Mouse (Mus musculus) common myeloid progenitor, adult 5-6 weeks (primary cell): ENCODE measurements at regions not wholly inside any gene's neighbourhood (a gene's known extent, or its start where the extent isn't known, plus 50 kb on each side); places are given as distances from the start of the nearest gene placed in this dataset.
"Not testable (repeated sequence)": the region's sequence is repeated elsewhere in the genome, so short reads cannot be mapped to it uniquely, and the experiment has no call there.

Source experiments
- ATAC-seq: replicated peaks from 2 replicates; pipeline ENCODE4 v1.8.0; 2016; ENCODE audit warnings: low read depth, mild to moderate bottlenecking, moderate TSS enrichment, inconsistent platforms; ENCODE audit not compliant: poor library complexity, severe bottlenecking

DNA sequence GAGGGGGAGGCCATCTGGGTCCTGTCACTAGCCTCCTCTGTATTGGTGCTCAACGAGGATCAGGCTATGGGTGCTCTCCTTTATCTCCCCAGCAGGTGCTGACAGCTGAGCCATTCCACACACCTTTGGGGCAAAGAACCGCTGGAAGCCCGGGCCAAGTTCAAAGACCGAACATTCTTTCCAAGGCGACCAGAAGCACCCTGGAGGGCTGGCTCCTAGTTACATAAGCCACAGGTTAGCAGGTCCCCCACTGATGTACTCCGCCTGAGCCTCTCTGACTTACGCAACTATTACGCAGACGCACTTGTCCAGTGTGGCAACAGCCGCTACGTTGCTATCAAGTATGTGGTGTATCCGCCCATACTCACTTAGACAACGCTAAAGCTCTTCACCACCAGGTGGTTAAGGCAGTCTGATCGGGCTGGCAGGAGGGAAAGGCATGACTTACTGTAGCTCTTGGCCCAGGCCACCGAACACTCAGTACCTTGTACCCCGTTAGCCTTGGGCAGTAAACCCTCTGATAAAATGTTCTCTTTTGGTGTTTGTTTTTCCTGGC lies 69.2 kb downstream of the Gm33543 start:
- ATAC-seq, result peak; percentile 66

DNA sequence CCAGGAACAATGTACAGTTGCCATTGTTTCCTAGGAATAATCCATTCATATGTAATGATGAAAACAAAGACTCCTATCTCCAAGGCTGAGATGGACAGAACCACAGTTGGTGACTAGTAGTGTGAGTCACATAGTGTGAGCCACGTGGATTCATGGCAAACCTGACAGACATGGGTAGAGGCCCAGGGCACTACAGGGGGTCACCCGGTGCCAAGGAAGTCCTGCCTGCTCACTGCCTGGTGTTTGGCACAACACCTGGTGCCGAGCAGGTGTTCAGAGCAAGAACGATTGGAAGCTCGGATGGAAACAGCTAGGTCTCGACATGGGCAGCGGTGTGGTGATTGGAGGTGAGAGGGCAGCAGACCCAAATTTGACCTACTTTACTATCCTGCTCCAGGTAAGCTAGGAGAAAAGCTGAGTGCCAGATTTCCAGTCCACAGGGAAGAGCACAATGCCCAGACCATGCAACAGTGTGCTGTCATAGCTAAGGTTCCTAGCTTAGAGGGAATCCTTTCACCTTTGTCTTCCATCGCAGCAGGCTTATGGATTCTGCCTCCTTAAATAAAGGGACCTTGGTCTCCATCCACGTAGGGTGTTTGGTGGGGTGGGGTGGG lies 69.8 kb downstream of the Gm33543 start:
- no peak for ATAC-seq

DNA sequence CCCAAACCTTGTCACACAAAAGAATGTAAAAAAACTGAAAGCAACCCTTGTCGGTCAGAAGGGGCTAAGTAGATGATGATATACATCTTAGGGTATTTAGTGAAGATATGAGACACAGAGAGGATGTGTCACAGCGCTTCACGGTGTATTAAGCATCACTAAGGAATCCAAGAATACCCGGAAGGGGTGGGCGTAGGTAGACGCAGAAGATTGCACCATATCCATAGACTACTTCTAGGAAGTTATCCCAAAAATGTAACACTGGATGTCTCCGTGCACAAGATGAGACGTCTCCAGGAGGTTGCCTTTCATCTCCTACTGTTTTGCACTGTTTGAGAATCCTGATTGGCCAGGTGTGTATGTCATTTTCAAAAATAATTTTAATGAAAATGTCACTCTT lies 73.8 kb downstream of the Gm33543 start:
- no peak for ATAC-seq

DNA sequence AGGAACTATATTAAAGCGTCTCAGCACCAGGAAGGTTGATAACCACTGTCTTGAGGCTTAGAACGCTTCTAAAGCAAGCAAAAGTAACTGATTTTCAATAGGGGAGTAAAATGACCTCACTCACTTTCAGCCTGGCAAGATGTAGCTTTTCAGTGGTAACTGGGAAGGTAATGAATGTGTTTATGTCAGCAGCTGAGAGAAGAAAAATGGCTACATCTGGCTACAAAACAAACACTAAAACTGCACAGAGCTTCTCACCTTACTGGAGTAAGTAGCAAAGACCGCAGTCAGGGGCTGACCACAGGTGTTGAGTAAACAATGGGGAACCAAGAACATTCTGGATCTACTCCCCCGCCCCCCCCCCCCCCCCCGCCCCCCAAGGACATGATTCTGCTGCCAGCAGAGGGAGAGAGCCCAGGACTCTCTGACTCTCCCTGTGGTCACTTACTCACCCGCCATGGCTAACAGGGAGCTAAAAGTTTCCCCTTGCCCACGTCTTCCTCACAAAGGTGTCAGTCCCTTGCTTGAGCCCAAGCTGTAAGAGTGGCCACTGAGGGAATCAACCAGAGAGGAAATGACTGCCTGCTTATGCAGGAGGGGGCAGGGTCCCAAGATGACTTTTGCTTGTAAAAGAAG lies 75.1 kb downstream of the Gm33543 start:
- peak; percentile 29; the same call in 1 of the 2 replicates for ATAC-seq

DNA sequence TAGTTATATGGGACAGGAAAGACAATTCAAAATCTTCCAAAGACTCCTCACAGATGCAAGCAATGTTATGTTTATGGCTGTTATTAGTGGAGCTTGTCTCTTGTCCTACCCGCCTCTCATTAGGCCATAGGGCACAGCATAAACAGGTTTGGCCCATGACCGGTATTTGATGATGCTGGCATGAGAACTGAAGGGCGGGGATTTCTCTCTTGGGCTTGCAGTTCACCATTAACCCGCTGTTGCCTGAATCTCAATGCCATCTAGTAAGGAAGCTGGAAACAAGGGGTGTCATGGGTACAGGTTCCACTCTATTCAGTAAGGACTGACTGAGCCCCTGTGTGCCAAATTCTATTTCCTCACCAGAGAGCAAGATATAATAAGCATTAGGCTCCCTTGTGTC lies 78.6 kb downstream of the Gm33543 start:
- ATAC-seq, result no peak

DNA sequence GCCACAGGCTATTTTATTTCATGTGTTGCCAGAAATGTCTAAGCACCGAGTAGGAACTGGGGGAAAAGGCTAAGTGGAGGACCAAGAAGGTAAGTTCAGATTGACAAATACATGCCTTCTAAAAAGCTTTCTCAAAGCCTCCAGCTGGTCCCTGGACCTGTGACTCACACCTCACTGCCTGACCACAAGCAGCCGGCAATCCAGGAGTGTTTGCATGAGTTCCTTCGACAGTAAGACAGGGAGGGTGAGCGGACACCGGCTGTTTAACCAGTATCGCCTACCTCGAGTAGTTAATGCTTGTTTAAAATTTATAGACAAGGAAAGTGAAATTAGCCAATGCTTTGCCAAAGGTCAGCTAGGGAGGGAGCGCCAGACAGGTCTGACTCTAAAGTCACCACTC lies 80.1 kb downstream of the Gm33543 start:
- ATAC-seq, result no peak

DNA sequence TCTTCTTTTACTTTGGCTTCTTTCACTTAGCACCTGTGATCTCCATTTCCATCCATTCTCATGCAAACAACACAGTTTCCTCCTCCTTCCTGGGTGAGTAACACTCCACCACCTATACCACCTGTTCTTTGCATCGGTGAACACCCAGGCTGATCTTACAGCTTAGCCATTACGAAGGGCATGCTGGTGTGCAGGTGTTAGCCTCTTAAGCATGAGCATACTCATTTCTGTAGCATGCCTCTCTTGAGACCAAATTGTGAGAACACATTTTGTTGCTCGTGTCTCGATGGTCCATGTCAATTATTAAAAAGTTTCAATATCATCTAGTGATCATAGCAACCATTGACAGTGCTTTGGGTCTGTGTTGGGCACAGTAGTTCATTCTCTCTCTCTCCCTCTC lies 80.8 kb downstream of the Gm33543 start:
- no peak for ATAC-seq

DNA sequence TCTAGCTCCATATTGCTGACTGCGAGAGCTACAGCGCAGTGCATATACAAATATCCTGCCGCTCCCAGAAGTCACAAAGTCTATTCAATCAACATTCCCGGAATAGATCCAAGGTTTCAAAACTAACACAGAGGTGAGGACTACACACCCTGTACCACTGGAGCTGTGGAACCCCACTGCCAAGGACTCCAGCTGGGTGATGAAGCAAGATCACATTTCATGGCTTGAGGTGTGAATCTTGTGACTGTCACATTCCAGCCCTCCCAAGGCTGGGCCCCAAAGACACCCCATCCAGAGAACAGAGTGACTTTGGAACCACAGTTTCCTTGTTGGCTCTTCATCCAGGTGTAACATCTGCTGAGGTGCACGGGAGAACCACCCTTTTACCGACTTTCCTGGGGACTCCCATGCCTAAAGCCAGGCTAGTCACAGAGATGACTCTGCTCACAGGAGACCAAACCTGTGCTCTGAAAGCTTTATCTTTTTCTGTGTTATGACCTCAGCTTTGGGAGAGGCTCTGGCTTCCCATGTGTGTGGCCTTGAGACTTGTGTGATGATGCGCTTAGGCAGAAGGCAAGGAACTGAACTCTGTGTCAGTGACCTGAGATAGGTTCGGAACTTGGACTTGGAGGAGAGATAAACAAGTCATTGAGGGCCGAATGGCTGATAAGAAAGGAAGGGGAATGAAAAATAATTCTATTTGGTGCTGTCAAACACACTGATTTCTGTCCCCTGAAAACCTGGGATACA lies 82.4 kb downstream of the Gm33543 start:
- no peak for ATAC-seq

DNA sequence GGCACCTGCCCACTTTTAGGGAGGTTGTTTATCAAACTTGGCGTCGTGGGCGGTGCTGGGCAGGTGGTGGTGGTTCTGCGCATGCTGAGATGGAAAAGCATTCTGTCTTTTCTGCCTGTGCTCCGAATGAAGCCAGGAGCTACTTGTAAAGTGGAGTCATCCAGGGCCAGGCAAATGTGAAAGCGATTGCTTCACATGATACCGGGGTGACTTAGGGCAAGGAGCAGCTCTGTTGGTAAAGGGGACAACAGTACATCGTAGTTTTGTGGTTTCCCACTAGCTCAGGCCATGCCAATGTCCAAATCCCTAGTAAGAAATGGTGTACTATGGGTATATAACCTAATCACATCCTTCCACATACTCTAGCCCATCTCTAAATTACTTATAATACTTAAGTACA lies 84.5 kb downstream of the Gm33543 start:
- ATAC-seq, result no peak

DNA sequence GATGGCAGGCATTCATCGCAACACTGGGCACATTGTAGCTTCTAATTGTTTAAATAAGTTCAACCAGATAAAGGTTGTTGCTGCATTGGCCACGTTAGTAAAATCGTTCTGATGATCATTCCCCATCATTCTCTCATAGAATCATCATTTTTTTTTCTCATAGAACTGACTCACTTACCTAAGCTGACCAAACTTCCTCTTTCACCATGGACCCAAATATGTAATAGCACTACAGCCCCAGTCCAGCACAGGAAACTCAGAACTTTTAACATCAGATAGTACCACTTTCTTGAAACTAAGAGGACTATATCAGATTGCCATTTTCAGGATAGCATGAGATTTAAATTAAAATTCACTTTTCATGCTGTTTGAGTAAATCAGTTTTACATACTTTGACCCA lies 82.2 kb upstream of the Anapc15-ps start:
- ATAC-seq, result no peak; the same call in 1 of the 2 replicates

DNA sequence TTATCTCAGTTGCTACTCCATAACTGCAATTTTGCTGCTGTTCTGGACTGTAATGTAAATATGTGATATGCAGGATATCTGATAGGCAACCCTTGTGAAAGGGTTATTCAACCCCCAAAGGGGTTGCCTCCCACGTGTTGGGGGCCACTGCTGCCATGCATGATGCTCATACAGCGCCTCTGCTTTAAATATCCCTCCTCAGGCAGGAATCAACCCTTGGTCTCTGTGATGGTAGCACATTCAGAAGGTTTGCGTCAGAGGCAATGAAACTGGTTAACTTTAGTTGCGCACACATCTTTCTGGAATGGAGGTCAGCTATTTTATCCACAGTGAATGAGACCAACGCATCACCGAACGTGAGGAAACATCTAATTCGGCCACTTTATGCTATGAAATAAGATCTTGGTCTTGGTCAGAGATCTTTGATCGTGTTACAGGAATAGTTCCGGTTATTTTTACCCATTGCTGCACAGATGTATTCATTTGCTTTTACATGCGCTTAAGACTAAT lies 80.2 kb upstream of the Anapc15-ps start:
- ATAC-seq, result no peak

DNA sequence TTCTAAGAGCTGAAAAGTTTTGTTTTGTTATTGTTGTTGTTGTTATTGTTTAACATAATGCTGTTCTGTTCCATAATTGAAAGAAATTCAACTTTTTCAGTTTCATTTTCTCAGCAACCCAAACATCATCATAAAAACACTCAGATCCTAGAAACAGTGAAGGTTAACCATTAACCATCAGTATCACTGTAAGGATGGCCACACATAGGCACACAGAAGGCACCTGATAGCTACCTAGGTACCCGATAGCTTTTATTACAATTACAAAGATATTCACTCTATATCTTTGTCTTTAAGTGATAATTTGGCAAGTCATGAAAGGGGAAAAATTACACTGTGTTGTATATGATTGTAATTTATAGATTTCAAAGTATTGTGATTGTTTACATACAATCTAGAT lies 75.1 kb upstream of the Anapc15-ps start:
- ATAC-seq, result no peak

DNA sequence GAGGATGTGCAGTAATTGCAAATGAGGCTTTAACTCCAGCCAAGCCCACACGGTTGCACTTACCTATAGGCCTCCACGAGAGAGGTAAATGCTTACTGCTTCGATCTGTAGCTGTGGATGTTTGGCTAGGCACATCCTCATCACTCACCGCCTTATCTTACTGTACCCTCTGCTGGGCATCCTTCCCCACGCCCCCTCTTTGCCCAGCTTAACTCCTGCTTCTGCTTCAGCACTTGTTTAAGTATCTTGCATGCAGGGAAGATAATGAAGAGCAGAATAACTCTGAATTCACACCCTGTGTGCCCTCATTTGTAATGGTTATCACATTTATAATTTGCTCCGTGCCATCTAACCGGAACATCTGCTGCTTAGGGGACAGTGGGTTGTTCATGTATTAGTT lies 74.7 kb upstream of the Anapc15-ps start:
- ATAC-seq, result peak; percentile 63; the same call in 1 of the 2 replicates

DNA sequence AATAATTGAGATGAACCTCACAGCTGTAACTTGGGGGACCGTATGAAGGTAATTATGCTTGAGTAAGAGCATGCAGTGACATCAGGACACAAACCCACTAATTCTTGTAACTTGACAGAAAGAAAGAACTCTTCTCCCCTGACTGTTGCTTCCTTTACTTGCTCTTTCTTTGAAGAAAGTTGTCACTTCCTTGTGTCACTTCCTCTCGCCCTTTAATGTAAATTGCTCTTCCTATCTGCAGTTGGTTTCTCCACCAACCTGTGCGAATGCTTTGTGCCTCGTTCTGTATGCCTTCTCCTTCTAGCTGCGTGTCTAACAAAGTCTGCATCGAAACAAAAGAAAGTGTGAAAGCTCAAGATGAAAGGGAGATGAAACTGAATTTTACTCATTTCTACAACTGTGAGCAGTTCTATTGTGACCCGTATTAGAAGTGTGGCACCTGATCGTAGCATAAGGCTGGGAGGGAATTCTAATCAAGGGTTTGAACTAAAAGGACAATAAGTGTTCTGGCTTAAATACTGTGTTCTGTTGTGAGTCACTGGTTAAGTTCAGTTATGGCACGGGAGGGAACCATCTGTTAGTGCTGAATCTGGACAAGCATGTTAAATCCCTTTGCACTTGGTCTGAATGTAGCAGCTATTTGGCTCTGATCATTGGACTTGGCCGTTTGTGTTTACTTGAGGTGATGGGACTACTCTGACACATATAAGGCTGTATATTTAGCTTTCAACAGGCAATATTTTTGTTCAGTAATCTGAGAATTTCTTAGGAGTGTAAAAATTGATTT lies 72.8 kb upstream of the Anapc15-ps start:
- ATAC-seq, result no peak

DNA sequence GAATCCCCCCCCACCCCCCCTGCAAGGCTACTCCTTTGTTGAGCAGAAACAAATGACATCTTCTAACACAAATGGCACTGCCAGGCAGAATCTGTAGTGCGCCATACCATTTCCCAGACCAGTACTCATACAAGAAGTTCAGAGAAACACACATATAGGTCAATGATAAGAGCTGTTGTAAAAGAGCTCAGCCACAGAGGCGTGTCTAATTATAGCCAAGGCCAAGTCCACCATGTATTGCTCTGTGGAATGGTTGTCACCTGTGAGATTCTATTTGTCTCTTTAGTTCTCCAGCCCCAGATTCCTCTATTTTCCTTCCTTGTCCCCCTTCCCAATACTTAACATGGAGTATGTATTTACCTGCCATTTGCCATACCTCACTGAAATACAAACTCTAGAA lies 72.0 kb upstream of the Anapc15-ps start:
- ATAC-seq, result no peak

DNA sequence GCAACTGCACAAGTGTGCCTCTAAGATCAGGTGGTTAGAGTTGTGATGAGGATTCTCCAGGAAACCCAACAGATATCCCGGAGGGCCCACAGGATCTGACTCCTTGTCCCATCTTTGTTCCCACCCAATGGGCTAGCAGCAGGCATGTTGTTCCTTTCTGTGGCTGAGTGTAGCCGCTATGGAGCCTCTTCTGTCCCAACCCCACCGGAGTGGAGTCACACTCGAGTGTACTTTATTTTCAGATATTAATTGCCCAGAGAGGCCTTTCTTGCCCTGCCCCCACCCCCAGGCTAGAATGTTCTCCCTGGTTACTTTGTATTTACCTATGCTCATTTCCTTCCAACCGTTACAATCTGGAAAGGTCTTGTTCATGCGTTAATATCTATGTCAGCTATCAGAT lies 70.4 kb upstream of the Anapc15-ps start:
- no peak for ATAC-seq

DNA sequence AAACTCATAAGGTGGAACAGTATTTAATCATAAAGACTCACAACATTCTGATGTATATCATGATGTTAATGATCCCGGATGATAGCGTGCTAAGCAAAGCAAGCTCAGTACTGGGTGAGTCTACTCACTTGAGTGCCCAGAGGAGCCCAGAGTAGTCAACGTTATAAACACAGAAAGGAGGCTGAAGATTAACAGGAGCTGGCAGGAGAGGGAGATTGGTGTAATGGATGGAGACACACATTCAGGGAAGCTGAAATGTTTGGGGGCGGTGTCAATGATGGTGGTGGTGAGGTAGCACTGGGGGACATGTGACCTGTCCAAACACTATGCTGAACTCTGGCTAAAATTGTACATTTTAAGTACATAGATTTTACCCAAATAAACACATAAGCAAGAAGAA lies 66.2 kb upstream of the Anapc15-ps start:
- ATAC-seq, result no peak

DNA sequence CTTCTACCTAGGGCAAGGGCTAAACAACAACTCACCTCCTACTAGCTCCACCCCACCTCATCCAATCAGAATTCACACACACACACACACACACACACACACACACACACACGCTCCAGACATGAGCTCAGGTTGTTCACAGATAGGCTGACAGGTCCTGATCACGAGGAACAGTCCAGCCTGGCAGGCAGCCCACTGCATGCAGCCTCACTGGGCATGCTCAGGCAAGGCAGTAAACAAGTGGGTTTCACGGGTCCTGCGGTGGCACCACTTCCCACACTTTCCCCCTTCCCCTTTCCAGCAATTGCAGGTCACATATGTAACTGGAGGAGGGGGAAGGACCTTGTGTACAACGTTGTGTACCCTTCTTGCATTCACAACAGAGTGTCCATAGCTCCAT lies 63.5 kb upstream of the Anapc15-ps start:
- ATAC-seq, result not testable (repeated sequence)

DNA sequence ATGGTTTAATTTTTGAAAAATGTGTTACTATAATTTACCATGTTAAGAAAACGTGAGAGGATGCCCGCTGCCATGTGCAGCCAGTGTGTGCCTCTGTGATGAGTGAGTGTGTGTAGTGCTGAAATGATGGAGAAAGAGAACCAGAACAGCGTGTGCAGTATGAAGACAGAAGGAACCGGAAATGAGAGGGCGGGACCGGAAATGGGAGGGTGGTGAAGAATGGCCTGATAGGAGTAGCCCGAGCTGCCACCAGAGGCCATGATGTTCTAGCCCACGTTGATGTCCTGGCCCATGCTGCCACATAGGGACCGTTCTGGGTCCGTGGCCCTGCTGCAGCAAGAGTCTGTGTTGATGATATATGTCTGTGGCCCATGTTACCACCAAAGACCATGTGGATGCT lies 57.8 kb upstream of the Anapc15-ps start:
- ATAC-seq, result no peak

DNA sequence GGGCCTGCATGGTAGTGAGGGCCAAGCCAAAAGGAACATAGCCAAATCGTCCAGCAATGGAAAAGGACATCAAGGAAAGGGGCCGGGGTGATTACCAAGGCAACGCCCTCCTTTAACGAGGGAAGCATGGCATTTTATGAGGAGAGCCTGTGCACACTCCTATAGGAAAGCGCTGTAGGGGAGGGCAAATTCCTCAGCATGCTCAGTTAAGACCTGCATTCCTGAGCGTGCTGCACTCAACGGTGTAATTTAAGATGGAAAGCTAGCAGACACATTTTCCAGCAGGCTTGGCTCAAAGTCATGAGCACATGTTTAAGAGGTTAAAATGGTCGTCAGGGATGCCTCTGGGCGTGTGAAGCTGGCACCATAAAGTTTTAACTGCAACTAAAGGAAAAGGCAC lies 56.6 kb upstream of the Anapc15-ps start:
- ATAC-seq, result no peak
